Mouse (Mus musculus) gastrocnemius, adult 2 months (tissue): ENCODE data around the gene Rbfox1. TPM values are rescaled to one million over a fixed set of nuclear protein-coding genes. Genes with fewer than 3 reads are reported as not detected.

ENCODE experiments used
- DNase-seq: peaks from one replicate; pipeline ENCODE4 v3.0.0; 2022
- H3K27ac ChIP-seq: fragments of 200-600 bp; 2 replicates; pipeline ENCODE4 v1.8.1; 2022; ENCODE audit warnings: mild to moderate bottlenecking
- H3K4me3 ChIP-seq: fragments of 200-600 bp; 2 replicates; pipeline ENCODE4 v1.8.1; 2022; ENCODE audit warnings: mild to moderate bottlenecking, moderate library complexity
- CTCF ChIP-seq: fragments of 200-600 bp; IDR thresholded peaks from 2 replicates; pipeline ENCODE4 v1.8.1; 2022; ENCODE audit warnings: antibody characterized with exemption, mild to moderate bottlenecking, moderate library complexity
- intact Hi-C: fragments of 180-260 bp; cut with DNase I; formaldehyde crosslinking; loops from one replicate; pipeline ENCODE4 v1.15.1; 2025
- total RNA-seq, 2 experiments: library from RNA; stranded (reverse); gene quantifications; 2 replicates each; pipeline ENCODE4 v1.2.3; 2021

Rbfox1 gene
- total RNA-seq, 2 experiments from 2014 or later: 194 to 277 TPM

DNA sequence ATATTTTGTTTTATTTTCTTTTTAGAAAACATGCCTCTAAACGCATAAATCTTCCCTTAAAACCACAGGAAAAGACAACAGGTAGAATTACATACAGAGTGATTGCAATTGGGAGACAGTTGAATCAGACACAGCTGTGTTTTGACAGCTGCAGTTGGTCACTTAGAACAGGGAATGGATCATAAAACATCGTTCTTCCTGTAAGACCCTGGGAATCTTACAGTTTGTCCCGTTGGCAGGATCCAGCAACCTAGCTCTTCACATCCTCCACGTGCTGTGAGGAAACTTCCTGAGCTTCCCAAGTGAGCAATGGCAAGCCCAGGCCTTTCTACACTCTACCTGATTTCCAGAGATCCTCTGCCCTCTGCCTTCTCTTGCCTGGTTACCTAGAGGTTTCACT lies 959.5 kb downstream of the Rbfox1 start:
- Histone ChIP-seq H3K4me3 (no peak overlapping the region), H3K27ac (no peak overlapping the region)
- intact Hi-C loops: no loop called here
- DNase-seq: no peak
- TF ChIP-seq CTCF: no peak

DNA sequence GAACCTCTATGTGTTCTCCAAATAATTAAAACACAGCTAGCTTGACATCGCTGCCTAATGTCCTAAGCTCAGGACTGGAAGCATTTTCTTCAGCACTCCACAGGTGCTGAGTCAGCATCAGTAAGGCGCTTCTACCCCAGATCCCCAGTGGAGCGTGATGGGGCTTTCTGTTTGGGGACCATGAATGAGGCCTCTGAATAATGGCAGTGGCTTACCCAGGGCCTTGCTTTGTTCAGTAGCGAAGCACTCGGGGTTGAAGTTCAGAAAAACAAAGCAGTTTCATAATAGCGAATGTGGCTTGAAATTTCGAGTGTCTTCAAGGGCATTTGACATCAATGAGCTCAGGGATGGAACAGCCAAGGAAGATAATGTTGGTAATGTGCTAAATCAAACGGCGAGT lies 966.2 kb downstream of the Rbfox1 start:
- H3K27ac ChIP-seq: no peak overlapping the region
- DNase-seq: no peak
- no peak overlapping the region for H3K4me3 ChIP-seq
- intact Hi-C loops: no loop called here
- no peak for TF ChIP-seq CTCF

- Histone ChIP-seq H3K4me3 (no peak overlapping the region), H3K27ac (no peak overlapping the region)
- no peak for TF ChIP-seq CTCF
- intact Hi-C loops: no loop called here
- no peak for DNase-seq
These were observed 968.6 kb downstream of the Rbfox1 start for GRCm38 (mm10) chr16:6853796-6854195.

DNA sequence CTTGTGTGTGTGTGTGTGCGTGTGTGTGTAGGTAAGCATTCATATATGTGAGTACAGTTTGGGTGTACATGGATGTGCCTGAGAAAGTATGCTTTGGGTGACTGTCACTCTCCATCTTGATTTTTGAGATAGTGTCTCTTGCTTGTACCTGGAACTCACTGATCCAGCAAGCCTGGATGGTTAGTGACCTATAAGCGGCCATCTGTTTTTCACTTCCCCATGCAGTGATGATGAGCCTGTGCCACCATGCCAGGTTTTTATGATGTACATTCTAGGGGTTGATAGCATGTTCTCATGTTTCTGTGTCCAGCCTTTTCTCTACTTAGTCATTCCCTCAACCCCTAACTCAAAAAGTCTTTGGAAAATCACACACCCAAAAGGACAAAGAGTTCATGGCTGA lies 976.5 kb downstream of the Rbfox1 start:
- TF ChIP-seq CTCF: no peak
- Histone ChIP-seq H3K27ac (no peak overlapping the region), H3K4me3 (no peak overlapping the region)
- intact Hi-C loops: no loop called here
- no peak for DNase-seq

- no peak for TF ChIP-seq CTCF
- Histone ChIP-seq H3K4me3 (no peak overlapping the region), H3K27ac (no peak overlapping the region)
- intact Hi-C loops: no loop called here
- no peak for DNase-seq
These were observed 997.7 kb downstream of the Rbfox1 start for GRCm38 (mm10) chr16:6882683-6883430.

DNA sequence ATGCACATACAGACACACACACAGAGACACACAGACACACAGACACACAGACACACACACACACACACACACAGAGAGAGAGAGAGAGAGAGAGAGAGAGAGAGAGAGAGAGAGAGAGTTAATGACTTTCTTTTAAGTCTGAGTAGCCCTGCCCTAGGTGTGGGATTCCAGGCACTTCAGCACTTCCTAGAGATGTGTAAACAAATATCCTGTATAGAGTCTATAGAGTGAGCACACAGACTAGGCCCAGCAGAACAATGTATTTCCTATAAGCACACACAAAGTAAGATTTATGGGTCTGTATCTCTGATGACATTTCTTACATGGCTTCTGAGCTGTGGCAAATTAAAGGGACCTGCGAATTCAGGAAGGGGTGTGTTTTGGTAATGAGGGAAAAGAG lies 998.6 kb downstream of the Rbfox1 start:
- no peak for TF ChIP-seq CTCF
- H3K4me3 ChIP-seq: no peak overlapping the region
- no peak for DNase-seq
- H3K27ac ChIP-seq: no peak overlapping the region
- intact Hi-C loops: no loop called here

DNA sequence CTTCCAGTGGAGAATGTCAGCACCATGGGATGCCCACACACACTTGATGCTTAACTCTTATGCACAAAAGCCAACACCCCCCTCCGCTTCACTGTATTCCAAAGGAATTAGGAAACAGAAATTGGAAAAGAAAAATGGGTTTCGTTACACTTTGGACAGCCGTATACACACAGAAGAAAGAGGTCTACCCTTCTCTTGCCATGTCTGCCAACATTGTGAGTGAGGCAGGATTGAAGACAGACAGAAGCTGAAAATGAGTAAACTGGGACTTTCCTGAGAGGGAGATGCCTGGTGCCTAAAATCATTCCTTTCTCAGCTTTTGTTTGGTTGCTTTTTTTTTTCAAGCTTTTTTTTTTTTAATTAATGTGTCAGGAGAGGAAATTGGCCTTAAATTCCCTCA lies 1000.5 kb downstream of the Rbfox1 start:
- no peak overlapping the region for H3K27ac ChIP-seq
- H3K4me3 ChIP-seq: no peak overlapping the region
- intact Hi-C loops: no loop called here
- no peak for DNase-seq
- TF ChIP-seq CTCF: no peak

- intact Hi-C loops: no loop called here
- DNase-seq: no peak
- Histone ChIP-seq H3K27ac (no peak overlapping the region), H3K4me3 (no peak overlapping the region)
- TF ChIP-seq CTCF: no peak
These were observed 1004.1 kb downstream of the Rbfox1 start for GRCm38 (mm10) chr16:6889221-6889620.

DNA sequence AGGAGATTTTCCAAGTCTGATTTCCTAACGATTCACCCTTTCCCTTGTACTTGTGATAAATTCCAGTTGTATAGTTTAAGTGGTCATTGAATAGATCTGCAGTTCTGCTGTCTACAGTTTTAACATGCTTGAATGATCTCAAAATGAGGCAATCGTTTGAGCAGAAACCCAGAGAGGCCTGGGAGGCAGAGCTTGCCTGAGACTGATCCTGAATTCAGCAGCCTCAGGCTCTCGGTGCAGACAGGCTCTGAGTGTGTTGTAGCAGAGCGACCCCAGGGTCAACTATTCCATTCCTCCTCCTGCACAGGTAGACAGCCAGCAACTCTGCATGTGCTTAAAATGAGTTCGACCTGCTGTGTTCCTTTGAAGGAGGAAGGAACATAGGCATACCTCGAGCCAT lies 1012.6 kb downstream of the Rbfox1 start:
- intact Hi-C loops: no loop called here
- no peak overlapping the region for H3K27ac ChIP-seq
- no peak for DNase-seq
- TF ChIP-seq CTCF: no peak
- H3K4me3 ChIP-seq: no peak overlapping the region

DNA sequence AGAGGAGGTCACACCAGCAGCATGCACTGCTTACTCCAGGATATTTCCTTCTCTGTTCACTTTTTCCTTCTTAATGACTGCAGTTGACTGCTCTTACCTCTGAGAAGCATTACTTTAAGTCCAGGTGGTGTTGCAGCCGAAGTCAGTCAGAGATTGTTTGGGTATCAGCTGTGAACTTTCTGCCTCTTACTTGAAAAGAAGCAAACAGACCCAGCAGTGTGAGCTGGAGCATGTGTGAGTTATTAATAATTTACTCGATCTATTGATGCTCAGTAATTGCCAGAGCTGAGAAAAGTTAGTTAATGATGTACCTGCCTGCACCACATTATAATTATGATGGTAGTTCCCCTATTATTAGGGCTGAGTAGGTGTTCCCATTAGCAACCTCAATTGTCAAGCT lies 1014.9 kb downstream of the Rbfox1 start:
- DNase-seq: no peak
- H3K4me3 ChIP-seq: no peak overlapping the region
- no peak for TF ChIP-seq CTCF
- no peak overlapping the region for H3K27ac ChIP-seq
- intact Hi-C loops: no loop called here

DNA sequence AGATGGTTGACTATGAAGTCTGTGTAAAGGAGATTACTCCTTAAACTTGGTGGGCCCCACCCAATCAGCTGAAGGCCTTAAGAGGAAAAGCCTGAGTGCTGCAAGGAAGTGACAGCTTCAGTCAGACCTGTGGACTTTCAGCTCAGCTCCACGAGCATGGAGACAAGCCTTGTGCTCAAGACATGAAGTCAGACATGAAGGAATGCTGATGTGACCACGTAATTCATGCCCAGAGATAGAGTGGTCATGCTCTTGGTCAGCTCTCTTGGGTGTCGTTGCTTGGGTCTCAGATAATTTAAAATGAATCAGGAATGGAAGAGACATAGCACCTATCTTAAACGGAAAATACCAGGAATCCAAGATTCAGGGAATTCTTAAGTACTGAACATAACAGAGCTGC lies 1019.8 kb downstream of the Rbfox1 start:
- no peak for TF ChIP-seq CTCF

DNA sequence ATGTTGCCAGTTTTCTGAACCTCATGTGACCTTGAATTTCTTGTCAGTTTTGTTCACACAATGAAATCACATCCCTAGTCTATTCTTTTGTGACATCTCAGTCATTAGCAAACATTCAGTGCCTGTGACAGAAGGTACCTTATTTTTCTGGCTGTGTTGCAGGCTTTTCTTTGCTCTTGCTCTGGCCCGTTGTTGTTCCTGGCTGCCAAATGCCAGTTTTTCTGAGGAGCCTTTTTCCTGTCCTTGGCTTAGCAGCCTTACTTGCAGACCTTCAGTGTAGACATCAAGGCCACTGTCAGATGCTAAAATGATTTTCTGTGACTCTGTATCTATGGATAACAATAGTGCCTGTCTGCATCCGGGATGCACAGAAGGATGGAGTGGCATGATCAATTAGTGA lies 1020.8 kb downstream of the Rbfox1 start:
- no peak overlapping the region for H3K27ac ChIP-seq
- DNase-seq: no peak

More for the DNA sequence above, 1019.8 kb downstream of the Rbfox1 start:
- DNase-seq: no peak
- H3K4me3 ChIP-seq: no peak overlapping the region
- intact Hi-C loops: no loop called here
- no peak overlapping the region for H3K27ac ChIP-seq

GRCm38 (mm10) chr16:6907550-6907949 lies 1022.4 kb downstream of the Rbfox1 start:
- intact Hi-C loops: no loop called here

More for the DNA sequence above, 1020.8 kb downstream of the Rbfox1 start:
- TF ChIP-seq CTCF: no peak
- H3K4me3 ChIP-seq: no peak overlapping the region
- intact Hi-C loops: no loop called here

DNA sequence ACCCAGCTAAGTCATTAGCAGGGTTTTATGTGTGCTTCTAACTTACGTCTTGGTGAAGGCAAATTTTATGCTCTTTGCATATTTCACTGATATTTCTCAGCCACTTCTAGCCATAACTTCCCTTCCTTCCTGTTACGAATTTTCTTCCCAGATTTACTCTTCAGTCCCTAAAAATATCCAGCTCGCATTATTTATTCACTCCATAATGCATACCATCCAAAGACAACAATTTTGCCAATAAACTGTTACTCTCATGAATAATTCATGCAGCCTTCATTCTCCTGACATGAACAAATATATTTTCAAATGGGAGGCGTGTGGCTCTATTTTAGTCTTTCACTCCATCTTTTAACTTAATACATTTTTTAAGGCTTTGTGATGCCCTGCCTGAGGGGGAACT lies 1029.4 kb downstream of the Rbfox1 start:
- DNase-seq: no peak
- intact Hi-C loops: no loop called here
- TF ChIP-seq CTCF: no peak
- Histone ChIP-seq H3K27ac (no peak overlapping the region), H3K4me3 (no peak overlapping the region)

More at GRCm38 (mm10) chr16:6907550-6907949, 1022.4 kb downstream of the Rbfox1 start:
- no peak overlapping the region for H3K27ac ChIP-seq
- H3K4me3 ChIP-seq: no peak overlapping the region
- no peak for TF ChIP-seq CTCF
- DNase-seq: no peak
